Mouse (Mus musculus) liver, postnatal 0 days (tissue): Measurements from ENCODE around the gene Gm49450. TPM values are rescaled to one million over a fixed set of nuclear protein-coding genes. Genes with fewer than 3 reads are reported as not detected.

Source experiments
- ATAC-seq: fragments of 200-750 bp; cut with Nextera tagmentation; 2 replicates; pipeline ENCODE4 v1.8.0; 2017; ENCODE audit warnings: mild to moderate bottlenecking, moderate library complexity
- DNase-seq: peaks from one replicate; pipeline ENCODE4 v3.0.0-alpha.2; 2016
- H3K27ac ChIP-seq: fragments of 300-500 bp; sonication (generic); 2 replicates; pipeline ENCODE4 v1.5.1; 2014; ENCODE audit warnings: antibody characterized with exemption, moderate library complexity, mild to moderate bottlenecking, low read depth
- H3K27me3 ChIP-seq: fragments of 300-500 bp; sonication (generic); 2 replicates; pipeline ENCODE4 v1.6.1; 2014; ENCODE audit warnings: low read length, control low read depth, mixed read lengths; ENCODE audit not compliant: insufficient read depth
- H3K36me3 ChIP-seq: fragments of 300-500 bp; sonication (generic); replicated peaks from 2 replicates; pipeline ENCODE4 v1.6.1; 2014; ENCODE audit warnings: mild to moderate bottlenecking, control low read depth, low read length, moderate library complexity, mixed read lengths; ENCODE audit not compliant: insufficient read depth
- H3K4me1 ChIP-seq: fragments of 300-500 bp; sonication (generic); 2 replicates; pipeline ENCODE4 v1.6.1; 2014; ENCODE audit warnings: antibody characterized with exemption, mild to moderate bottlenecking, control low read depth; ENCODE audit not compliant: insufficient read depth
- H3K4me2 ChIP-seq: fragments of 300-500 bp; sonication (generic); 2 replicates; pipeline ENCODE4 v1.6.1; 2014; ENCODE audit warnings: low read depth, mild to moderate bottlenecking, low read length, moderate library complexity, mixed read lengths
- H3K4me3 ChIP-seq: fragments of 300-500 bp; sonication (generic); 2 replicates; pipeline ENCODE4 v1.5.1; 2014; ENCODE audit warnings: low read depth, low read length
- H3K9ac ChIP-seq: fragments of 300-500 bp; sonication (generic); replicated peaks from 2 replicates; pipeline ENCODE4 v1.6.1; 2014; ENCODE audit warnings: mild to moderate bottlenecking, moderate library complexity
- H3K9me3 ChIP-seq: fragments of 300-500 bp; sonication (generic); 2 replicates; pipeline ENCODE4 v1.6.1; 2016; ENCODE audit warnings: mild to moderate bottlenecking, control low read depth, low read length, mixed read lengths
- CTCF ChIP-seq: sonication (generic); IDR thresholded peaks from 2 replicates; pipeline ENCODE4 v1.5.1; 2016; ENCODE audit warnings: antibody characterized with exemption, low read depth
- EP300 ChIP-seq: IDR thresholded peaks from 2 replicates; pipeline ENCODE4 v1.6.1; 2016; ENCODE audit warnings: antibody characterized with exemption, low read depth, mild to moderate bottlenecking
- WGBS: fragments of 180-500 bp; shearing (Covaris S2); extraction: QIAGEN DNeasy Blood & Tissue Kit; methylation state at CpG from one replicate; pipeline ENCODE4 v1.1.7; 2014; ENCODE audit not compliant: insufficient replicate concordance; 5-methylcytosine and 5-hydroxymethylcytosine counted together
- polyA plus RNA-seq: library from polyadenylated mRNA; unstranded; fragments of >200 nt; fragmentation: Nextera tagmentation; extraction: Ambion mirVana; gene quantifications from 2 replicates; pipeline ENCODE4 v1.2.1, GENCODE M21; 2015

Gm49450 gene
- polyA plus RNA-seq, 1 experiment from 2014 or later = not detected

DNA sequence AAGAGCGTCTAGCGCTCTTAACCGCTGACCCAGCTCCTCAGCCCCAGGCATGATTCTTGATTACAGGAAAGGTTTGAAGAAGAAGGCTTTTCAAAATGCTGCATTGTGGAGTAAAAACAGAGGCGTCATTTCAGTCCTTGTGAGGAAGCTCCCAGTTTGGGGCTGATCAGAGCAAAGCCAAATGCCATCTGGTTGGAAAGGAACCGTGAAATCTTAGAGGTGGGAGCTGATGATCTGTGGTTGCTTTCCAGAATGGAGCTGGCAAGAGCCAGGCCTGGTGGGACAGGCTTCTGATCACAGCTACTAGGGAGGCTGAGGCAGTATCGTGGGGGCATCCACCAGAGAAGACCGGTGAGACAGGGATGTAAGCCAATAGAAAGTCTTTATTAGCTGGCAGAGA lies 43.5 kb upstream of the Gm49450 start:
- H3K36me3 ChIP-seq = no peaks in the 10 kb centered on the region
- no peak overlapping the region for H3K27ac ChIP-seq

DNA sequence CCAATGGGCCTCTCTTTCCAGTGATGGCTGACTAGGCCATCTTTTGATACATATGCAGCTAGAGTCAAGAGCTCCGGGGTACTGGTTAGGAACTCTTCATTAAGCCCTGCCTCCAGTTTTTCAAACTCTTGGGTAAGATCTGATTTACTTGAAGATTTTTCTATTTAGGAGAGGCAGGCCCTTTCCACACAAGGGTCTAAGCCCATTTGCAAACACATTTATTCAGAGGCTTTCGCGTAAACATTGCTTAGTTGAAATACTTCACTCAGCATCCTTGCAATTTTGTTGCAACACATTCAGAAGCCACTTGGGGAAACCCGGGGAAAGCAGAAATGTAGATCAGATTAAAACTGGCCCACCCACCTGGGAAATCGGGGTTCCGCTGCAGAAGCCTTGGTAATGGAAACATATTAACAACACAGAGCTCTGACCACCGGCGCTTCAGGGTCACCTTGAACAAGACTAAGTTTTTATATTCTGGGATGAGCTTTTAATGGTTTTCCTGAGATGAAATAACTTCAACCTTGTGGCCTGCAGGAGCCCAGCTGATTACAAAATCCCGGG lies 41.7 kb upstream of the Gm49450 start:
- no peak for ATAC-seq
- no peak overlapping the region for H3K4me2 ChIP-seq
- 74% methylated on average over 9 of the region's 9 CpGs for WGBS
- H3K9me3 ChIP-seq = no peaks in the 10 kb centered on the region
- TF ChIP-seq EP300 (no peak), CTCF (no peak)
- H3K4me3 ChIP-seq = no peak overlapping the region
- no peaks in the 10 kb centered on the region for H3K27me3 ChIP-seq
- peaks cover 22% of the 10 kb centered on the region for H3K4me1 ChIP-seq
- DNase-seq = no peak
- no peak overlapping the region for H3K27ac ChIP-seq
- H3K9ac ChIP-seq = no peak overlapping the region
- H3K36me3 ChIP-seq = no peaks in the 10 kb centered on the region

More for the DNA sequence above, 43.5 kb upstream of the Gm49450 start:
- Histone ChIP-seq H3K4me3 (no peak overlapping the region), H3K4me2 (no peak overlapping the region), H3K9ac (no peak overlapping the region), H3K27me3 (no peaks in the 10 kb centered on the region), H3K9me3 (no peaks in the 10 kb centered on the region), H3K4me1 (peaks cover 22% of the 10 kb centered on the region)
- DNase-seq = no peak
- TF ChIP-seq CTCF (no peak), EP300 (no peak)
- ATAC-seq = no peak
- 85% methylated on average over 7 of the region's 7 CpGs for WGBS

DNA sequence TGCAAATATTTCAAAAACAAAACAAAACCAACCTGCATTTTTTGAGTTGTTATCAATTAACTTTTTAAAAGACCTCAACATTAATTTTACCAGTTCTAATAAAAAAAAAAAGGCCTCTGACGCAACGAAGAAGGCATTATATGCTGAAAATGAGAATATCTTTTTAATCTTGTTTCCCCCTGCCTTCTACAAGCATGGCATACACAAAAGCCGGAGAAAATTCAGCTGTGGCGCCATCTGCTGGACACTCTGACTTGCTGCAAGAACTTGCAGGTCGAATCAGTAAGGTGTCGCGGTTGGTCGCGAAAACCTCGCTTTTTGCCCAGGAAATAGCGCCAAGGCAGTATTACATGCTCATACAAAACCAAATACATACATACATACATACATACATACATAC lies 40.5 kb upstream of the Gm49450 start:
- H3K27ac ChIP-seq = peak overlapping the region; percentile 91
- peak; percentile 92 for DNase-seq
- H3K9ac ChIP-seq = no peak overlapping the region; the same call in 1 of the 2 replicates
- H3K9me3 ChIP-seq = no peaks in the 10 kb centered on the region
- H3K4me2 ChIP-seq = peak overlapping the region; percentile 78
- WGBS = 1% methylated on average over 11 of the region's 11 CpGs
- TF ChIP-seq EP300 (no peak), CTCF (peak; percentile 96)
- H3K4me1 ChIP-seq = peaks cover 22% of the 10 kb centered on the region
- H3K4me3 ChIP-seq = peak overlapping the region; percentile 47; the same call in 1 of the 2 replicates
- peak; percentile 36 for ATAC-seq
- H3K27me3 ChIP-seq = no peaks in the 10 kb centered on the region
- no peaks in the 10 kb centered on the region for H3K36me3 ChIP-seq

DNA sequence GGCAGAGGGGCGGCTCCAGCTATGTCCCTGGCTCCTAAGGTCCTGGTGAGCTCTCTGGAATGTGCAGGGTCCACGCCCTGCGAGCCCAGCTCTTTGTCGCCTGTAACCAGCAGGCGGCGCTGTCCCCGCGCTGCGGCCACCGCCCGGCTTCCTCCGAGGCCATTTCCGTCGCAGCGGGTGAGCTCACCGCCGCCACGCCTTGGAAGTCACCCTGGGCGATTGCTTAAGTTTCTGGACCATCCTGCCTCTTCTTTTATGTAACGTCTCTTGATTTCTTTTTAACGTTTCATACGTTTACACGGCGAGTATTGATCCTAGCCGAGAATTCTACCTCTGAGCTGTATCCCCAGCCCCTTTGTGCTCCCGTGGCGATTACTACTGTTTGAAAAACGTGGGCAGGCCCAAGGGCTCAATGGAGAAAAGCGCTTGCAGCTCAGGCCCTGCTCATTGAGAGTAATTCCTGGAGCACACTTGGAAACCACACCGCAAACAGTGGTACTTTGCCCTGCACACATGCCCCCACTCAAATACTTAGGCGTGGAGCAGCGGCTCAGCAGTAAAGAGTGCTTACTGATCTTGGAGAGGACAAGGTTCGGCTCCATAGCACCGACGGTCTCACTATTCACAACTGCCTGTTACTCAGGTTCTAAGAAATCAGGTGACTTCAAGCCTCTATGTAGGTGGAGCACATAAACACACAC lies 39.9 kb upstream of the Gm49450 start:
- Histone ChIP-seq H3K27ac (peak overlapping the region; percentile 91), H3K9ac (peak overlapping the region; percentile 63), H3K27me3 (no peaks in the 10 kb centered on the region), H3K4me2 (peak overlapping the region; percentile 78), H3K36me3 (no peaks in the 10 kb centered on the region), H3K4me3 (peak overlapping the region; percentile 47), H3K4me1 (peaks cover 17% of the 10 kb centered on the region), H3K9me3 (no peaks in the 10 kb centered on the region)
- DNase-seq = peak; percentile 96
- WGBS = 4% methylated on average over 35 of the region's 35 CpGs
- peak; percentile 96 for ATAC-seq
- TF ChIP-seq EP300 (no peak), CTCF (peak; percentile 100)

DNA sequence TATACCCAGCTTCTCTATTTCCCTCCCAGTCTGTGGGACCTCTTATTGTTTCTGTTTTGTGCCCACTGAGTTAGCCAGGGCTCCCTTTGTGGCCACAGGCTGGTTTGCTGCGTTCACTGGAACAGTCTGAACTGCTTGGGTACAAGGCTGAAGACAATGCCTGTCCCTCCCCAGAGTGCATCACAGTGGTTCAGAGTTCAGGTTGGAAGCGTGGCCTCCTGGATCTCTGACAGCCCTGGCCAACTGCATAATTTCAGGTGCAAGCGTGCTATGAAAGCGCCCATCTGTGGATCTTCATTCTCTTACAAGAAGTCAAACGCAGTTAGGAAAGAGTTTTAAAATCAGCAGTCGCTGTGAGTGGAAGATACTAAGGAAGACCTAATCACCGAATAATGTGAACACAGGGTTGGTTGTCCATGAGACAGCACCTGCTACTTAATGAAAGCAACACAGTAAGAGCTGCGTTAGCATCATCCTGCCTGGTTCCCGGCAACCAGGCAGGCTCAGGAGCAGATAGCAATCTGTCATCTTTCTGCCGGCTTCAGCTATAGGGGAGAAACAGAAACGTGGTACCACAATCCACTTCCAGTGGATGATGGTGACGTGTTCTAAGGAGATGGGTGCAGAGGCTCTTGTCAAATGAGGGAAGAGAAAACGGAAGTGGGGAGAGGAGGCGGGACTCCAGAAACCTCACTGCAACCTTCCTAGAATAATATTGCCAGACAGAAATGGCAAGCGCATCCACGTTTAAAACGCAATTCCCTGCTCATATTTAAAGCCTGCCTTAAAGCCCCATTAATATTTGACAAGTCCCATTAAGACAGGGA lies 38.9 kb upstream of the Gm49450 start:
- Histone ChIP-seq H3K4me2 (peak overlapping the region; percentile 78), H3K9me3 (no peaks in the 10 kb centered on the region), H3K27me3 (no peaks in the 10 kb centered on the region), H3K4me3 (peak overlapping the region; percentile 47), H3K4me1 (peaks cover 12% of the 10 kb centered on the region), H3K27ac (peak overlapping the region; percentile 25; the same call in 1 of the 2 replicates), H3K36me3 (no peaks in the 10 kb centered on the region), H3K9ac (peak overlapping the region; percentile 63)
- ATAC-seq (peak; percentile 62), DNase-seq (peak; percentile 45)
- 31% methylated on average over 17 of the region's 17 CpGs for WGBS
- TF ChIP-seq CTCF (no peak), EP300 (no peak)

DNA sequence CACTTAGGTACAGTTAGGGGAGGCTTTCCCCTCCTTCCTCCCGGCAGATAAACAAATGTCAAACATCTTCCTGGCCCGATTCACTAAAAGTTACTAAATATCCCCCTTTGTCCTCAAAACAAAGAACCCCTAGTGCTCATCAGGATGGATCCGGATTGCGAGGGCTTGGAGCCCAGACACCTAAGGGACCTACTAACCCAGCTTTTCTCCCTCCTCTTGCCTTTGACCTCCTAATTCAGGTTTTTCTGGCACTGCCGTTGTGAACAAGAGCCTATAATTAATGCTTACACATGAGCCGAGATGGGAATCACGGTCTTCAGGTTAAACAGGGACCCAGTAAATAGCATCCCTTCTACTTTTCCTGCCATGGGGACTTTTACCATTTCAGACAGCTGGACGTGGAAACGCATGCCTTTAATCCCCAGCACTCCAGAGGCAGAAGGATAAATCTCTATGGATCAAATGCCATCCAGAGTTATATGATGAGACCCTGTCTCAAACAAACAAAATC lies 38.2 kb upstream of the Gm49450 start:
- no peak overlapping the region for H3K4me3 ChIP-seq
- ATAC-seq (no peak), DNase-seq (no peak)
- H3K4me1 ChIP-seq = peaks cover 12% of the 10 kb centered on the region
- no peak overlapping the region for H3K9ac ChIP-seq
- H3K4me2 ChIP-seq = no peak overlapping the region
- H3K27ac ChIP-seq = no peak overlapping the region
- no peaks in the 10 kb centered on the region for H3K9me3 ChIP-seq
- no peak for TF ChIP-seq CTCF
- no peak for TF ChIP-seq EP300
- H3K36me3 ChIP-seq = no peaks in the 10 kb centered on the region
- WGBS = 68% methylated on average over 9 of the region's 9 CpGs
- H3K27me3 ChIP-seq = no peaks in the 10 kb centered on the region
